Mouse (Mus musculus): ENCODE measurements at regions not wholly inside any gene's neighbourhood (a gene's known extent, or its start where the extent isn't known, plus 50 kb on each side); places are given as distances from the start of the nearest gene placed in this dataset.
A peak's percentile ranks its signal among the peaks of the same experiment; 100 is the strongest.

- Histone ChIP-seq H3K4me3 (ENCODE audit: low read depth, low read length) (no peak overlapping the region), H3K9me3 (ENCODE audit: control insufficient read depth) (no peaks in the 10 kb centered on the region), H3K9ac (ENCODE audit: low read depth, low read length) (no peak overlapping the region), H3K4me2 (replicated peaks; ENCODE audit: low read depth) (no peak overlapping the region), H3K27ac (ENCODE audit: low read depth, low read length) (no peak overlapping the region), H3K36me3 (ENCODE audit: control insufficient read depth, insufficient read depth) (no peaks in the 10 kb centered on the region), H3K27me3 (replicated peaks; ENCODE audit: control insufficient read depth, insufficient read depth, low read length) (no peaks in the 10 kb centered on the region), H3K4me1 (replicated peaks; ENCODE audit: control insufficient read depth, insufficient read depth, low read length) (no peaks in the 10 kb centered on the region)
- ATAC-seq = no peak
- WGBS = 28% methylated on average over 1 of the region's 1 CpGs
- TF ChIP-seq CTCF (IDR thresholded peaks at IDR 0.05; ENCODE audit: low read depth) = no peak
Measured at GRCm38 (mm10) chr12:10062006-10062514, 307.7 kb upstream of the Nt5c1b start.

GRCm38 (mm10) chr12:10078341-10078740, 291.4 kb upstream of the Nt5c1b start:
- Histone ChIP-seq H3K27me3 (replicated peaks; ENCODE audit: control insufficient read depth, insufficient read depth, low read length) (no peaks in the 10 kb centered on the region), H3K36me3 (ENCODE audit: control insufficient read depth, insufficient read depth) (no peaks in the 10 kb centered on the region), H3K4me1 (replicated peaks; ENCODE audit: control insufficient read depth, insufficient read depth, low read length) (no peaks in the 10 kb centered on the region), H3K27ac (ENCODE audit: low read depth, low read length) (no peak overlapping the region), H3K4me2 (replicated peaks; ENCODE audit: low read depth) (no peak overlapping the region), H3K9ac (ENCODE audit: low read depth, low read length) (no peak overlapping the region), H3K4me3 (ENCODE audit: low read depth, low read length) (no peak overlapping the region), H3K9me3 (ENCODE audit: control insufficient read depth) (no peaks in the 10 kb centered on the region)
- 56% methylated on average over 5 of the region's 5 CpGs for WGBS
- ATAC-seq = no peak
- no peak for TF ChIP-seq CTCF (IDR thresholded peaks at IDR 0.05; ENCODE audit: low read depth)

- Histone ChIP-seq H3K36me3 (ENCODE audit: control insufficient read depth, insufficient read depth) (no peaks in the 10 kb centered on the region), H3K9ac (ENCODE audit: low read depth, low read length) (no peak overlapping the region), H3K9me3 (ENCODE audit: control insufficient read depth) (no peaks in the 10 kb centered on the region), H3K4me1 (replicated peaks; ENCODE audit: control insufficient read depth, insufficient read depth, low read length) (no peaks in the 10 kb centered on the region), H3K4me3 (ENCODE audit: low read depth, low read length) (no peak overlapping the region), H3K4me2 (replicated peaks; ENCODE audit: low read depth) (no peak overlapping the region), H3K27me3 (replicated peaks; ENCODE audit: control insufficient read depth, insufficient read depth, low read length) (no peaks in the 10 kb centered on the region), H3K27ac (ENCODE audit: low read depth, low read length) (no peak overlapping the region)
- no peak for TF ChIP-seq CTCF (IDR thresholded peaks at IDR 0.05; ENCODE audit: low read depth)
- 65% methylated on average over 9 of the region's 9 CpGs for WGBS
- no peak for ATAC-seq
Measured at GRCm38 (mm10) chr12:10079482-10079881, 290.3 kb upstream of the Nt5c1b start.

- no peak for ATAC-seq
- Histone ChIP-seq H3K27me3 (replicated peaks; ENCODE audit: control insufficient read depth, insufficient read depth, low read length) (no peaks in the 10 kb centered on the region), H3K36me3 (ENCODE audit: control insufficient read depth, insufficient read depth) (no peaks in the 10 kb centered on the region), H3K9ac (ENCODE audit: low read depth, low read length) (no peak overlapping the region), H3K4me3 (ENCODE audit: low read depth, low read length) (no peak overlapping the region), H3K9me3 (ENCODE audit: control insufficient read depth) (no peaks in the 10 kb centered on the region), H3K4me2 (replicated peaks; ENCODE audit: low read depth) (no peak overlapping the region), H3K27ac (ENCODE audit: low read depth, low read length) (no peak overlapping the region), H3K4me1 (replicated peaks; ENCODE audit: control insufficient read depth, insufficient read depth, low read length) (no peaks in the 10 kb centered on the region)
- WGBS = 42% methylated on average over 1 of the region's 1 CpGs
- TF ChIP-seq CTCF (IDR thresholded peaks at IDR 0.05; ENCODE audit: low read depth) = no peak
Measured at GRCm38 (mm10) chr12:10112874-10113453, 256.8 kb upstream of the Nt5c1b start.

- no peak overlapping the region for H3K27ac ChIP-seq (ENCODE audit: low read depth, low read length)
- no peak overlapping the region for H3K9ac ChIP-seq (ENCODE audit: low read depth, low read length)
- H3K9me3 ChIP-seq (ENCODE audit: control insufficient read depth) = no peaks in the 10 kb centered on the region
- no peaks in the 10 kb centered on the region for H3K36me3 ChIP-seq (ENCODE audit: control insufficient read depth, insufficient read depth)
- WGBS = 60% methylated on average over 2 of the region's 2 CpGs
- ATAC-seq = no peak
- no peaks in the 10 kb centered on the region for H3K27me3 ChIP-seq (replicated peaks; ENCODE audit: control insufficient read depth, insufficient read depth, low read length)
- no peak overlapping the region for H3K4me2 ChIP-seq (replicated peaks; ENCODE audit: low read depth)
- H3K4me1 ChIP-seq (replicated peaks; ENCODE audit: control insufficient read depth, insufficient read depth, low read length) = no peaks in the 10 kb centered on the region
- no peak overlapping the region for H3K4me3 ChIP-seq (ENCODE audit: low read depth, low read length)
- no peak for TF ChIP-seq CTCF (IDR thresholded peaks at IDR 0.05; ENCODE audit: low read depth)
Measured at GRCm38 (mm10) chr12:10122102-10122501, 247.7 kb upstream of the Nt5c1b start.

- no peak overlapping the region for H3K9ac ChIP-seq (ENCODE audit: low read depth, low read length)
- WGBS = 24% methylated on average over 3 of the region's 3 CpGs
Measured at GRCm38 (mm10) chr12:10127995-10128573, 241.7 kb upstream of the Nt5c1b start.

More at GRCm38 (mm10) chr12:10127995-10128573, 241.7 kb upstream of the Nt5c1b start:
- Histone ChIP-seq H3K4me1 (replicated peaks; ENCODE audit: control insufficient read depth, insufficient read depth, low read length) (no peaks in the 10 kb centered on the region), H3K27me3 (replicated peaks; ENCODE audit: control insufficient read depth, insufficient read depth, low read length) (no peaks in the 10 kb centered on the region), H3K4me2 (replicated peaks; ENCODE audit: low read depth) (no peak overlapping the region), H3K27ac (ENCODE audit: low read depth, low read length) (no peak overlapping the region), H3K36me3 (ENCODE audit: control insufficient read depth, insufficient read depth) (no peaks in the 10 kb centered on the region), H3K4me3 (ENCODE audit: low read depth, low read length) (no peak overlapping the region), H3K9me3 (ENCODE audit: control insufficient read depth) (no peaks in the 10 kb centered on the region)
- ATAC-seq = peak; percentile 38; the same call in 1 of the 2 replicates
- TF ChIP-seq CTCF (IDR thresholded peaks at IDR 0.05; ENCODE audit: low read depth) = no peak
